Mouse (Mus musculus) neural tube, embryonic 10.5 days (tissue): ENCODE measurements around the gene Hmgxb4.
A peak's percentile ranks its signal among the peaks of the same experiment; 100 is the strongest.

ENCODE experiments used
- DNase-seq: peaks from one replicate; pipeline ENCODE4 v3.0.0-alpha.2; 2017; ENCODE audit warnings: low spot score; ENCODE audit errors: extremely low spot score

Gene Hmgxb4

GRCm38 (mm10) chr8:75018274-75018972, 25.3 kb downstream of the Hmgxb4 start:
- DNase-seq, result no peak

DNA sequence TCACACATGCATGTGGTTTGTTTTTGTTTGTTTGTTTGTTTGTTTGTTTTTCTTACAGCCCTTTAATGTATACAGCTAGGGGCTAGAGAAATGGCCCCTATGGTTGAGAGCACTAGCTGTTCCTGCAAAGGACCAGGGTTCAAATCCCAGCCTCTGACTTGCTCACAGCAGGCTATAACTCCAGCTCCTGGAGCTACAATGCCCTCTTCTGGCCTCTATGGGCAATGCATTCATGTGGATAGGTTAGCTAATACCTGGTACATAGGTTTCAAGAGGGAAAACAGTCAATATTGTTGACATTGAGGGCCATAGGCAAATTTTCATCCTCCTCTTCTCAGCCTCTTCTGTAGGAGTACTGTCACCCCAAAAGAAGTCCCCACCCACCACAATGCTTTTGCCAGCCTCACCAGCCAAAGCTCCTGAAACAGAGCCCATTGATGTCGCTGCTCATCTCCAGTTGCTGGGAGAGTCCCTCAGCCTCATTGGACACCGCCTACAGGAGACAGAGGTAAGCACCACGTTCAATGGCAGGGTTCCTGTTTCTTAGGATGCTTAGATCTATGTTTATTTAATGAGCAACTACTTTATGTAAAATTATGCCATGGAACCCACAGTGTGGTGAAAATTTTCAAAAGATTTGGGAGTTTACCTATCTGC, 30.6 kb downstream of the Hmgxb4 start:
- DNase-seq, result no peak

DNA sequence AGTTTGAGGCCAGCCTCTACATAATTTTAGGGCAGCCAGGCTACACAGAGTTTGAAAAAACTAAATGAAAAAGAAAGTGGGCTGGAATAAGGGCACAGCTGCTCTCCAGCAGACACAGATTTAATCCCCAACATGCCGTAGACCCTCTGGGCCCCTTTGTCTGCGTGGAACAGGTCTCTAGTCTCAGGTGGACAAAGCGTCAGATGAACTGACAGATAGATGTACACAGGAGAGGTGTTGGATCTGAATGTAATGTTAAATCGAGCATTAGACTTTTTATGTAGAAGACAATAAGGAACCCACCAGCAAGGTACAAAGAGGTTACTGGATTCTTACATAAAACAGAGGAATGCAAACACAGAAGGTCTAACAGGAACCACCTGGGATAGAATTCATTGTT, 32.7 kb downstream of the Hmgxb4 start:
- DNase-seq, result no peak

GRCm38 (mm10) chr8:75030453-75031024, 37.4 kb downstream of the Hmgxb4 start:
- no peak for DNase-seq

DNA sequence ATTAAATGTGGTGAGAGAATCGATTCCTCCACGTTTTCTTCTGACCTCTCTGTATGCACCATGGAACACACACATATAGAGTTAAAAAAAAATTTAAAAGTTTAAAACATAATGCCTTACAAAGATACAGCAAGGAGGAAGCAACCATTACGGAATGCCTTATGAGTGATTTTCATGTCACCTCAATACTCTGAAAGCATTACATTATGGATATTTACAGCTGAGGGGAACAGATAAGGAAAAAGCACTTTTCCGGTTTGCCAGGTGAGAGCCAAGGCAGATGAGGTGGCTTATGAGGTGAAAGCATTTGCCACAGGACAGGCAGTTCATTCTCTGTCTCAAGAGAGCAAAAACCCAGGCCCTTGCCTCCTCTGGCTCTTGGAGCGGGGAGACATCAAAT, 39.8 kb downstream of the Hmgxb4 start:
- DNase-seq, result no peak

- DNase-seq, result peak; percentile 98
Observed at GRCm38 (mm10) chr8:75033511-75034243, 40.5 kb downstream of the Hmgxb4 start, which contains the start of gene Tom1. TSS of gene Tom1 (plus strand) at chr8:75033705.

DNA sequence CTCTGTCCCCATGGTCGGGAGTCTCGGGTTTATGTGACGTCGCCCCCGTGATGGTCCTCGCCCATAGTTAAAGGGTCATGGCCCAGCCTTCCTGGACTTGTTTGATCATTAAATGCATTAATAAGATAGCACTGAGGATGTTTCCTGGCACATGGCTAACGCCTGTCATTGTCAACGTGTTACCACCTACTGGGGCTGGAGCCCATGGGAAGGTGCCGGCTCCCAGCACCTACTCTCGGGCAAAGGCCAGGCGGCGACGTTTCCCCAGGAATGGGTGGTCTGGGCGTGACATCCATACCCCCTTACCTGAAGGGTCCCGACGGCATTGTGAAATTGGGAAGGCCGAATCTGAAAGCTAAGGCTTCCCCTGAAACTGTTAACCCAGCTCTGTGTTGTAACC, 41.1 kb downstream of the Hmgxb4 start:
- no peak for DNase-seq

DNA sequence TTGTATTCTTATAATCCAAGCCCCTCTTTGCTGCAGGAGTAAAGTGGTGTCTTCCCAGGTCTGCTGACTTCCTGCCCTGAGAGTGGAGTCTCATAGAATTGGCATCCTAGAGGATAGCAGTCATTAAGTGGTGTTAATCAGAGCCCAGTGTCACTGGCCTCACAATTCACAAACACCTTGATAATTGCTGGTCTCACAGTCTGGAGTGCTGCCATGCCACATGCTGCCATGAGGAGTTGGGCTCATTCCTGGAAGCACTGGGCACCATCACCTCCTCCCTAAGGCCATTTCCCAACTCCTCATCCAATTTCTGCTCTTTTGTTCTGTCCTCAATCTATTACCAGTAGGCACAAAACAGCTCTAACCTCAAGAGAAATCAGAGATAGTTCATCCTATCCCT, 42.5 kb downstream of the Hmgxb4 start:
- DNase-seq, result no peak

- no peak for DNase-seq
Observed at GRCm38 (mm10) chr8:75038497-75038896, 45.3 kb downstream of the Hmgxb4 start.

- DNase-seq, result no peak
Observed at GRCm38 (mm10) chr8:75039754-75040153, 46.6 kb downstream of the Hmgxb4 start.

DNA sequence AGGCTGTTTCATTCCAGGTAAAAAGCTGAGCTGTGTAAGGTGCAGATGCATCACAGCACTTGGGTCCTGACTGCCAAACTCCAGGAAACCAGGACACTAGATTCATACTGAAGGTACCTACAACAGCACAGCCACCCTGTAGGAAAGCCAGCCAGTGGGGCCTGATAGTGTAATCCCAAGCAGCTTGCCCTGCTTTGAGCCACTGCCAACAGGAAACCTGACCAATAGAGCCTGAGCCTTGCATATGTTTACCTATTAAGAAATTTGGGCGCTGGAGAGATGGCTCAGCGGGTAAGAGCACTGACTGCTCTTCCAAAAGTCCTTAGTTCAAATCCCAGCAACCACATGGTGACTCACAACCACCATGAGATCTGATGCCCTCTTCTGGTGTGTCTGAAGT, 49.0 kb downstream of the Hmgxb4 start:
- DNase-seq, result no peak

GRCm38 (mm10) chr8:75042974-75043373, 49.8 kb downstream of the Hmgxb4 start:
- no peak for DNase-seq

DNA sequence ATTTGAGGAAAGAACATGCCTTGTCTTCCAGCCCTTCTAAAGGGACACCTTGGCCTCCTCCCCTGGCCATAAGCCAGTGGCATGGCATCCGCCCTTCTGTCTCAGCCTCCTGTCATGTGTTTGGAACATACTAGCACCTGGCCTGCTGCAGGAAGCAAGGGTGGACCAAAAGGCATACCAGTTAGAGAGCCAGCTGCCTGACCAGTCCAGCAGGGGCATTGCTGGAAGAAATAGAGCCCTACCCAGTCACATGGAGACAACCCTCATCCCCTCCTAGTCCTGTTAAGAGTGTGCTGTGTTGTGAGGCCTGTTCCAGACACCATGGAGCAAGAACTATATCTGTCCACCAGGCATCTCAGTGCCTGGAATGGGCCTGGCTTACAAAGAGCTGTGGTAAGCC, 53.1 kb downstream of the Hmgxb4 start:
- DNase-seq, result no peak

- DNase-seq, result no peak
Observed at GRCm38 (mm10) chr8:75047784-75048183, 54.6 kb downstream of the Hmgxb4 start.

- no peak for DNase-seq
Observed at GRCm38 (mm10) chr8:75053342-75053741, 60.2 kb downstream of the Hmgxb4 start.

- DNase-seq, result no peak
Observed at GRCm38 (mm10) chr8:75055673-75056072, 62.5 kb downstream of the Hmgxb4 start.

- no peak for DNase-seq
Observed at GRCm38 (mm10) chr8:75060022-75060421, 66.9 kb downstream of the Hmgxb4 start.

DNA sequence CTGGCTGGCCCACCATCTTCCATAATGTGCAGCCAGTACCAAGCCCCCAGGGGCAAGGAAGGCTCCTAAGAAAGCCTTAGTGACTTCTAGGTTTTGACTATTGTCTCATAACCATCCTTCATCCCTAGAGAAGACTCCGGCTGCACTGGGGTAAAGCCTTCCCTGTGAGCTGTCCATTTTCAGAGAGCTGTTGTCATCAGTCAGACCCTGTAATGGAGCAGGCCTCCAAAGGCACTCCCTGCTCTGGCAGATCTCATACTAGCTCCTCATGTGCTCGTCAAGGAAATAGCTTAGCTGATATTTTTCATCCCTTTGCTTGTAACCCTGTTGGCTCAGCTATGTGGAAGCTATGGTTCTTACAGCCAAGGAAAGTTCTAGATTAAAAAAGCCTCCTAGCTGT, 67.7 kb downstream of the Hmgxb4 start:
- no peak for DNase-seq

- no peak for DNase-seq
Observed at GRCm38 (mm10) chr8:75063290-75063689, 70.1 kb downstream of the Hmgxb4 start.

- DNase-seq, result no peak
Observed at GRCm38 (mm10) chr8:75064790-75065189, 71.6 kb downstream of the Hmgxb4 start.

DNA sequence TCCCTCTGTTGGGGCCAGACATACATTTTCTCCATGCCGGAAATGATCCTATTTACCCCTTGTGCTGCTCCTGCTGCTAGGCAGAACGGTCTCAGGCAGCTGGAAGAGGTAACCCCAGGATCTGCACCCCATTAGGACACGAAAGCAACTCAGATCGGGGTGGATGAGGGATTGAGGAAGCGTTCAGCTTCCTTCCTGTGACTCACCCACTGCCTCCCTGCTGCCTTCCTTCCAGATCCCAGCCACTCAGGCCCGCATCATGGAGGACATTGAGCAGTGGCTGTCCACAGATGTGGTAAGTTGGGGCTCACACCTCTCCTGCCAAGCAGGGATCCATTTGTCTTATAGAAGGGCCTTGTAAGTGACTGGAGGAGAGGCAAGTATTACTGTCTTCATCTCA, 74.1 kb downstream of the Hmgxb4 start:
- no peak for DNase-seq

GRCm38 (mm10) chr8:75070297-75070696, 77.1 kb downstream of the Hmgxb4 start:
- DNase-seq, result no peak
